In genomic region chr4:78077499-78077898, GRCm38 (mm10) we compare ENCODE assay signal across 18 mouse cellular contexts.
DNase-seq lines count a peak whose midpoint lies in the region; ATAC-seq and TF ChIP-seq lines count a peak whose summit lies in the region.
"Had no signal": no experiment of that assay in that cellular context is flagged by ENCODE, and none has a peak within 500 bp of the region (broad histone marks: within the 10 kb centered on the region; RNA-seq: fewer than 3 reads in every experiment).

No protein-coding gene starts in this region.

- no peak for DNase-seq in forebrain, embryonic 10.5 days (ENCODE audit: extremely low spot score, low spot score)
- peak; percentile 4 for DNase-seq in midbrain, postnatal 0 days (ENCODE audit: low spot score)
- DNase-seq in layer of hippocampus, adult 8-10 months (ENCODE audit: low spot score in 2 of 2), result no peak
- DNase-seq in thymus, adult 18-20 months, result no peak
- DNase-seq: adrenal gland, postnatal 14 days; cerebellum, adult 11 months; cerebellum, adult 8-10 months; cerebellum, postnatal 14 days; heart, adult 2 months; heart, postnatal 14 days had no signal

- no peaks in the 10 kb centered on the region for H3K4me1 ChIP-seq in forebrain, embryonic 13.5 days
- no peaks in the 10 kb centered on the region for H3K4me1 ChIP-seq in forebrain, embryonic 10.5 days
- H3K4me1 ChIP-seq in midbrain, postnatal 0 days (ENCODE audit: insufficient read depth, low read length), result no peaks in the 10 kb centered on the region
- no peaks in the 10 kb centered on the region for H3K4me1 ChIP-seq in midbrain, embryonic 16.5 days (ENCODE audit: control insufficient read depth, insufficient read depth, low read length)
- H3K4me1 ChIP-seq in forebrain, embryonic 16.5 days (replicated peaks; ENCODE audit: control insufficient read depth, insufficient read depth, low read length), result no peaks in the 10 kb centered on the region
- H3K4me1 ChIP-seq: embryonic facial prominence, embryonic 12.5 days; heart, embryonic 15.5 days; hindbrain, embryonic 13.5 days had no signal

- H3K27me3 ChIP-seq in forebrain, embryonic 13.5 days, result no peaks in the 10 kb centered on the region
- no peaks in the 10 kb centered on the region for H3K27me3 ChIP-seq in forebrain, embryonic 10.5 days (ENCODE audit: poor library complexity, severe bottlenecking)
- H3K27me3 ChIP-seq in midbrain, postnatal 0 days (ENCODE audit: insufficient read depth, low read length), result no peaks in the 10 kb centered on the region
- H3K27me3 ChIP-seq in midbrain, embryonic 16.5 days (ENCODE audit: control insufficient read depth, insufficient read depth, low read depth, low read length), result no peaks in the 10 kb centered on the region
- no peaks in the 10 kb centered on the region for H3K27me3 ChIP-seq in forebrain, embryonic 16.5 days (replicated peaks; ENCODE audit: control insufficient read depth, insufficient read depth, low read length)
- H3K27me3 ChIP-seq: embryonic facial prominence, embryonic 12.5 days; heart, embryonic 15.5 days; hindbrain, embryonic 13.5 days had no signal

- no peak for TF ChIP-seq CTCF in midbrain, postnatal 0 days (IDR thresholded peaks at IDR 0.05)

- no peak overlapping the region for H3K27ac ChIP-seq in forebrain, embryonic 13.5 days
- H3K27ac ChIP-seq in forebrain, embryonic 10.5 days, result no peak overlapping the region
- H3K27ac ChIP-seq in midbrain, postnatal 0 days (ENCODE audit: low read depth, low read length), result no peak overlapping the region
- H3K27ac ChIP-seq in midbrain, embryonic 16.5 days (ENCODE audit: low read length), result no peak overlapping the region
- no peak overlapping the region for H3K27ac ChIP-seq in forebrain, embryonic 16.5 days (ENCODE audit: low read length)
- H3K27ac ChIP-seq: embryonic facial prominence, embryonic 12.5 days; heart, adult 2 months; heart, embryonic 15.5 days; hindbrain, embryonic 13.5 days had no signal

- no peak overlapping the region for H3K4me2 ChIP-seq in forebrain, embryonic 13.5 days
- no peak overlapping the region for H3K4me2 ChIP-seq in midbrain, postnatal 0 days (ENCODE audit: low read depth, low read length, poor library complexity, severe bottlenecking)
- H3K4me2 ChIP-seq in midbrain, embryonic 16.5 days (ENCODE audit: low read length), result no peak overlapping the region
- H3K4me2 ChIP-seq in forebrain, embryonic 16.5 days (ENCODE audit: low read length), result no peak overlapping the region
- H3K4me2 ChIP-seq: embryonic facial prominence, embryonic 12.5 days; heart, embryonic 11.5 days; heart, embryonic 15.5 days; hindbrain, embryonic 13.5 days had no signal

- H3K9ac ChIP-seq in forebrain, embryonic 13.5 days, result no peak overlapping the region
- H3K9ac ChIP-seq in midbrain, postnatal 0 days (replicated peaks; ENCODE audit: low read length, poor library complexity, severe bottlenecking), result no peak overlapping the region
- no peak overlapping the region for H3K9ac ChIP-seq in midbrain, embryonic 16.5 days (ENCODE audit: low read depth, low read length)
- H3K9ac ChIP-seq in forebrain, embryonic 16.5 days (replicated peaks; ENCODE audit: low read depth, low read length), result no peak overlapping the region
- H3K9ac ChIP-seq: embryonic facial prominence, embryonic 12.5 days; heart, embryonic 15.5 days; hindbrain, embryonic 13.5 days had no signal

- no peak overlapping the region for H3K4me3 ChIP-seq in forebrain, embryonic 13.5 days
- no peak overlapping the region for H3K4me3 ChIP-seq in forebrain, embryonic 10.5 days
- H3K4me3 ChIP-seq in midbrain, postnatal 0 days (ENCODE audit: low read depth, low read length), result no peak overlapping the region
- H3K4me3 ChIP-seq in midbrain, embryonic 16.5 days (ENCODE audit: low read depth, low read length), result no peak overlapping the region
- no peak overlapping the region for H3K4me3 ChIP-seq in forebrain, embryonic 16.5 days (replicated peaks; ENCODE audit: low read length)
- H3K4me3 ChIP-seq: embryonic facial prominence, embryonic 12.5 days; heart, adult 2 months; heart, embryonic 15.5 days; hindbrain, embryonic 13.5 days had no signal

- peak; percentile 88 for ATAC-seq in forebrain, embryonic 13.5 days
- ATAC-seq in midbrain, postnatal 0 days (ENCODE audit: low FRiP score), result no peak
- no peak for ATAC-seq in midbrain, embryonic 16.5 days
- ATAC-seq in forebrain, embryonic 16.5 days, result peak; percentile 91
- ATAC-seq: intestine, embryonic 16.5 days had no signal

- H3K36me3 ChIP-seq in forebrain, embryonic 13.5 days (ENCODE audit: poor library complexity, severe bottlenecking), result no peaks in the 10 kb centered on the region
- H3K36me3 ChIP-seq in forebrain, embryonic 10.5 days (replicated peaks), result no peaks in the 10 kb centered on the region
- no peaks in the 10 kb centered on the region for H3K36me3 ChIP-seq in midbrain, postnatal 0 days (ENCODE audit: insufficient read depth, low read length)
- no peaks in the 10 kb centered on the region for H3K36me3 ChIP-seq in midbrain, embryonic 16.5 days (ENCODE audit: control insufficient read depth, insufficient read depth, low read length)
- no peaks in the 10 kb centered on the region for H3K36me3 ChIP-seq in forebrain, embryonic 16.5 days (ENCODE audit: control insufficient read depth, insufficient read depth)
- H3K36me3 ChIP-seq: embryonic facial prominence, embryonic 12.5 days; heart, embryonic 15.5 days; hindbrain, embryonic 13.5 days had no signal

- H3K9me3 ChIP-seq in forebrain, embryonic 13.5 days (replicated peaks), result no peaks in the 10 kb centered on the region
- H3K9me3 ChIP-seq in forebrain, embryonic 10.5 days, result no peaks in the 10 kb centered on the region
- H3K9me3 ChIP-seq in midbrain, postnatal 0 days (ENCODE audit: low read length), result no peaks in the 10 kb centered on the region
- no peaks in the 10 kb centered on the region for H3K9me3 ChIP-seq in midbrain, embryonic 16.5 days (replicated peaks; ENCODE audit: control insufficient read depth, low read length, poor library complexity, severe bottlenecking)
- H3K9me3 ChIP-seq in forebrain, embryonic 16.5 days (ENCODE audit: control insufficient read depth, low read length), result no peaks in the 10 kb centered on the region
- H3K9me3 ChIP-seq: embryonic facial prominence, embryonic 12.5 days; heart, embryonic 15.5 days; hindbrain, embryonic 13.5 days had no signal

Comparison
In these comparisons a context has a peak if more than half of its experiments do, and no peak if none do; other contexts are left out.
1. ATAC-seq: peak in forebrain, embryonic 13.5 days (single experiment) and forebrain, embryonic 16.5 days (single experiment); none in midbrain, postnatal 0 days (single experiment) and midbrain, embryonic 16.5 days (single experiment).